ENCODE assay signal across 4 mouse cellular contexts in the genomic region with DNA sequence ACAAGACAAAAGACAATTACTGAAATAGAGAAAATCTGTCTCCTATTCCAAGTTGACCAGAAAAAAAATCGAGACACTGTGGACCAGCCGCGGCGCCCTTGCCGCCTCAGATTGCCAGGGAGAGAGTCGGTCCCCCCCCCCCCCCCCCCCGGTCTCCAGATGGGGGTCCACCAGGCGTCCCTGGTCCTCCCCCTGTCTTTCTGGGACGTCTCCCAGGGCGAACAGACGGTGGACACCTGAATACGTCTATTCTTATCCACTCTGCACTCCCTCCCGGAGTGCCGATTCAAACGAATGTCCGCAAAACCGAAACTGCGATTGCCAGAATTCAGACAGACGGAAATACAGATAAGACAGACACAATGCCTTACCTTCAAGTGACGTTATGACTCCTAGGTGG. TPM values are rescaled to one million over a fixed set of nuclear protein-coding genes. Genes with fewer than 3 reads are reported as not detected.
DNase-seq lines count a peak whose midpoint lies in the region; TF ChIP-seq lines count a peak whose summit lies in the region.
"Not testable (repeated sequence)": the region's sequence is repeated elsewhere in the genome, so short reads cannot be mapped to it uniquely, and the experiment has no call there.

No protein-coding gene starts in this region.

- H3K9ac ChIP-seq in MEL (ENCODE audit: control insufficient read depth, low read depth, low read length, poor library complexity, severe bottlenecking), result peak overlapping the region; percentile 60

- not testable (repeated sequence) for H3K79me2 ChIP-seq in MEL (ENCODE audit: control insufficient read depth, insufficient read depth, low read length, poor library complexity)

- H3K9me3 ChIP-seq in MEL (replicated peaks; ENCODE audit: insufficient read depth, low read length), result not testable (repeated sequence)

- not testable (repeated sequence) for TF ChIP-seq CTCF in MEL (IDR thresholded peaks at IDR 0.05 in 2 of 3, conservative IDR thresholded peaks at IDR 0.05 in 1 of 3; ENCODE audit: control insufficient read depth in 1 of 3, insufficient read depth in 1 of 3, low read depth in 2 of 3, low read length in 3 of 3, poor library complexity in 1 of 3, severe bottlenecking in 1 of 3)

- not testable (repeated sequence) for TF ChIP-seq RAD21 in MEL (IDR thresholded peaks at IDR 0.05; ENCODE audit: low read depth, low read length)

- not testable (repeated sequence) for H3K36me3 ChIP-seq in MEL (ENCODE audit: control insufficient read depth in 1 of 2, insufficient read depth in 2 of 2, low read length in 2 of 2)

- not testable (repeated sequence) for H3K27me3 ChIP-seq in MEL (ENCODE audit: control insufficient read depth in 1 of 2, insufficient read depth in 2 of 2, low read length in 2 of 2)

- H3K27ac ChIP-seq in MEL (ENCODE audit: control insufficient read depth, low read depth, low read length), result not testable (repeated sequence)

- peak overlapping the region; percentile 46 to 60 for H3K4me3 ChIP-seq in MEL (ENCODE audit: control insufficient read depth in 1 of 2, insufficient read depth in 1 of 2, low read depth in 2 of 2, low read length in 2 of 2)

- H3K4me1 ChIP-seq in MEL (ENCODE audit: control insufficient read depth in 1 of 2, insufficient read depth in 2 of 2, low read length in 2 of 2), result peaks cover 6 to 11% of the 10 kb centered on the region in 2 experiments; a peak in 3 of 4 replicates

- not testable (repeated sequence) for DNase-seq in MEL (ENCODE audit: low read depth, low spot score)
- peak; percentile 52 for DNase-seq in brain, adult 2 months (ENCODE audit: low read depth, low spot score)
- peak; percentile 58 for DNase-seq in cerebellum, adult 11-12 months
- DNase-seq in cerebellum, adult 9-11 months, result peak; percentile 54

- TF ChIP-seq EP300 in MEL (IDR thresholded peaks at IDR 0.05; ENCODE audit: low read depth in 1 of 2, low read length in 2 of 2), result not testable (repeated sequence)

- TF ChIP-seq POLR2A in MEL (IDR thresholded peaks at IDR 0.05; ENCODE audit: control insufficient read depth in 1 of 2, insufficient read depth in 1 of 2, low read depth in 1 of 2, low read length in 2 of 2, poor library complexity in 1 of 2), result not testable (repeated sequence)

RNA-seq across cellular contexts. Expression of gene Kif3a, which starts 10.7 kb away (rescaled TPM):
- 13.6 and 14.2 TPM in 2 replicates for total RNA-seq in MEL (2012; rRNA removed)
- polyA plus RNA-seq in MEL (2012; ENCODE audit: insufficient read depth in 1 of 2, insufficient read length in 2 of 2, low read depth in 1 of 2, low replicate concordance in 2 of 2, missing spikeins in 1 of 2), result 10 to 100 TPM; 17.1 to 88.3 TPM

RNA-seq across cellular contexts. Expression of gene Sept8, which starts 37.5 kb away (rescaled TPM):
- total RNA-seq in MEL (2012; rRNA removed), result 199 and 278 TPM in 2 replicates
- 100 to 1,000 TPM; 196 to 294 TPM for polyA plus RNA-seq in MEL (2012; ENCODE audit: insufficient read depth in 1 of 2, insufficient read length in 2 of 2, low read depth in 1 of 2, low replicate concordance in 2 of 2, missing spikeins in 1 of 2)
